Mouse (Mus musculus) midbrain, embryonic 15.5 days (tissue): ENCODE results near the gene Mpdu1. TPM values are rescaled to one million over a fixed set of nuclear protein-coding genes. Genes with fewer than 3 reads are reported as not detected.

Experiments used
- ATAC-seq: fragments of 200-750 bp; cut with Nextera tagmentation; replicated peaks from 2 replicates; pipeline ENCODE4 v1.8.0; 2017; ENCODE audit warnings: moderate TSS enrichment
- H3K27ac ChIP-seq: fragments of 300-500 bp; sonication (generic); 2 replicates; pipeline ENCODE4 v1.5.1; 2015; ENCODE audit warnings: mild to moderate bottlenecking, inconsistent platforms
- H3K27me3 ChIP-seq: fragments of 300-500 bp; sonication (generic); replicated peaks from 2 replicates; pipeline ENCODE4 v1.6.1; 2015; ENCODE audit warnings: inconsistent platforms
- H3K36me3 ChIP-seq: fragments of 300-500 bp; sonication (generic); replicated peaks from 2 replicates; pipeline ENCODE4 v1.6.1; 2015; ENCODE audit warnings: inconsistent platforms
- H3K4me1 ChIP-seq: fragments of 300-500 bp; sonication (generic); 2 replicates; pipeline ENCODE4 v1.6.1; 2015; ENCODE audit warnings: inconsistent platforms
- H3K4me2 ChIP-seq: fragments of 300-500 bp; sonication (generic); 2 replicates; pipeline ENCODE4 v1.6.1; 2015; ENCODE audit warnings: inconsistent platforms, mild to moderate bottlenecking, moderate library complexity
- H3K4me3 ChIP-seq: fragments of 300-500 bp; sonication (generic); 2 replicates; pipeline ENCODE4 v1.5.1; 2015; ENCODE audit warnings: mild to moderate bottlenecking, inconsistent platforms
- H3K9ac ChIP-seq: fragments of 300-500 bp; sonication (generic); 2 replicates; pipeline ENCODE4 v1.6.1; 2015; ENCODE audit warnings: mild to moderate bottlenecking, inconsistent platforms
- H3K9me3 ChIP-seq: fragments of 300-500 bp; sonication (generic); 2 replicates; pipeline ENCODE4 v1.6.1; 2016; ENCODE audit warnings: inconsistent platforms
- WGBS: fragments of 180-500 bp; shearing (Covaris S2); methylation state at CpG from one replicate; pipeline ENCODE4 v1.1.7; 2015; ENCODE audit warnings: mixed read lengths; 5-methylcytosine and 5-hydroxymethylcytosine counted together
- polyA plus RNA-seq: library from polyadenylated mRNA; unstranded; fragments of >200 nt; fragmentation: Nextera tagmentation; extraction: Ambion mirVana; gene quantifications from 2 replicates; pipeline ENCODE4 v1.2.1, GENCODE M21; 2015

Mpdu1 gene
- polyA plus RNA-seq, 1 experiment from 2014 or later, result 99.9 TPM

DNA sequence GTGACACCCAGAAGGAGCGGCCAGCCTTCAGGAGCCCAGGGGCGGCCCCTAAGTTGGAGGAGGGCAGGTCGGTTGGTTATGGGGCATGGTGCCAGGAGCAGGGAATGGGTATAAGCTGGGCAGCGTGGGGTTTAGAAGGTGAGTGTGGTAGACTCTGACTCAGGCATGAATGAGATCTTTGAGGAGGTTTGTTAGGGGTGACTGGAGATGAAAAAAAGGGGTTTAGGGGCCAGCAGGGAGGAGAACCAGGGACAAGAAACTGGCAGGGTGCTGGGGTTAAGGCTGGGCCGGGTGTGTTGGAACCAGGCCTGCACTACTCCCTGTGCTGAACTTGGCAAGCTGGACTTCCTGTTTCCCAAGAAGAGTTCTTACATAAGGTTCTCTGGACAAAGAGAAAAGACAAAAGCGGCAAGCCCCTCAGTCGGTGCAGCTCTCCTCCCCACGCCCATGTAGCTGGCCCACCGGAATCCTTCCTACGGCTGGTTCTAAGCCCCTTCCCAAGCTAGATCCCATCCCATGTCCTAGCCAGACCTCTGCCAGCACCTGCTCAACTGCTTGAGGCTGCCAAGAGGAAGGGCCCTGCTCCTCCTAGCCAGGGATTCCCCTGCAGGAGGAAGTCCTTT lies 23.2 kb upstream of the Mpdu1 start, which contains the start of gene Tnfsf13:
Tnfsf13 (minus strand) TSS at position 259 of the 623 bp plus-strand sequence.
- H3K4me1 ChIP-seq, result peaks cover 28% of the 10 kb centered on the region
- H3K36me3 ChIP-seq, result no peaks in the 10 kb centered on the region
- ATAC-seq, result no peak
- no peaks in the 10 kb centered on the region for H3K9me3 ChIP-seq
- H3K27me3 ChIP-seq, result 0 out of 2 replicates have a peak, but pooled peaks cover 3% of the 10 kb centered on the region
- peak within 1 kb of the TSS; percentile 75 for H3K27ac ChIP-seq
- H3K4me2 ChIP-seq, result no peak within 1 kb of the TSS
- no peak within 1 kb of the TSS for H3K4me3 ChIP-seq
- 43% methylated on average over 10 of the region's 10 CpGs for WGBS
- peak within 1 kb of the TSS; percentile 17; the same call in 1 of the 2 replicates for H3K9ac ChIP-seq

DNA sequence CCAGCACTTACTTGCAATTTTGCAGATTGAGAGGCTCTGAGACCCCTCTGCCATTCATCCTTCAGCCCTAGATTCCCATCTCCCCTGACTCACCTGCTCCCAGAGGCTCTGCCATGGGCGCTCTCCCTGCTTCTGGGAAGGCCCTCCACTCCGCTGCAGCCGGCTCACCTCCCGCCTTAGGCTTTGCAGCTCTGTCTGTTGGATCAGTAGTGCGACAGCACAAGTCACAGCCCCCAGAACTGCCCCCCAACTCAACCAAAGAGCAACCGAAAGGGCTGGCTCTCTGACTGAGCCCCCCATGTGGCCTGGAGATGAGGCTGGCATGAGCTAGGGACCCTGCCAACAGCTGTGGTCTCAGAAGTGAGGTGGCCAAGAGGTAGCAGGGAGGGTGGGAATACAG lies 22.5 kb upstream of the Mpdu1 start:
- peaks cover 35% of the 10 kb centered on the region for H3K4me1 ChIP-seq
- no peak overlapping the region for H3K4me2 ChIP-seq
- H3K9me3 ChIP-seq, result no peaks in the 10 kb centered on the region
- WGBS, result 83% methylated on average over 6 of the region's 6 CpGs
- no peak overlapping the region for H3K9ac ChIP-seq
- ATAC-seq, result no peak
- H3K4me3 ChIP-seq, result no peak overlapping the region
- no peaks in the 10 kb centered on the region for H3K36me3 ChIP-seq
- no peak overlapping the region; the same call in 1 of the 2 replicates for H3K27ac ChIP-seq
- H3K27me3 ChIP-seq, result 0 out of 2 replicates have a peak, but pooled peaks cover 3% of the 10 kb centered on the region

DNA sequence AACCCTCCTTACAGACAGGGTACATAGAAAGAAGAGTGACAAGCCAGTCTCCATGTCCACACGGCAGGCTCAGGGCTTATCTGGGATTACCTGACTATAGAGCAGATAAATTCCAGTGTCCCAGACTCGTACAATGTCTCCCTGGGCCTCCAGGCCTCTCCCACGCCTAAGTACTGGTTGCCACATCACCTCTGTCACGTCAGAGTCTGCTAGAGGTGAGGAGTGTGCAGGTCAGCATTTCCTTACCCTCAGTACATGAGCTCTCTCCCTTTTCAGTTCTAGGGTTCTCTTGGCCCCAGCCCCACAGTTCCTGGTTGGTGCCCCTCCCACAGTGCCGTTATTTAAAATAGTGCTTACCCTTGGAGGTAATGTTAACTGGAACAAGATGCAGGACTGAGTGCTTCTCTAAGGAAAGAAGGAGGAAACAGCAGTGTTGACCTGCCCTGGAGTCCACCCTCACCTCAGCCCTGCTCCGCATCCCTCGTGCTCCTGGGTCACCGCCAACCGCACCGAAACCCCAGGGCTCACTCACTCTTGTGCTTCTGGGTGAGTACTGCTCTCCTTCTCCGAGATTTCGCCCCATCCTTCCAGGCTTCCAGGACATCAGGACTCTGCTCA lies 21.8 kb upstream of the Mpdu1 start:
- no peak overlapping the region for H3K4me3 ChIP-seq
- no peaks in the 10 kb centered on the region for H3K9me3 ChIP-seq
- 73% methylated on average over 12 of the region's 12 CpGs for WGBS
- no peak overlapping the region for H3K9ac ChIP-seq
- no peak for ATAC-seq
- no peak overlapping the region for H3K4me2 ChIP-seq
- peaks cover 42% of the 10 kb centered on the region for H3K4me1 ChIP-seq
- H3K36me3 ChIP-seq, result no peaks in the 10 kb centered on the region
- 0 out of 2 replicates have a peak, but pooled peaks cover 3% of the 10 kb centered on the region for H3K27me3 ChIP-seq
- H3K27ac ChIP-seq, result no peak overlapping the region

DNA sequence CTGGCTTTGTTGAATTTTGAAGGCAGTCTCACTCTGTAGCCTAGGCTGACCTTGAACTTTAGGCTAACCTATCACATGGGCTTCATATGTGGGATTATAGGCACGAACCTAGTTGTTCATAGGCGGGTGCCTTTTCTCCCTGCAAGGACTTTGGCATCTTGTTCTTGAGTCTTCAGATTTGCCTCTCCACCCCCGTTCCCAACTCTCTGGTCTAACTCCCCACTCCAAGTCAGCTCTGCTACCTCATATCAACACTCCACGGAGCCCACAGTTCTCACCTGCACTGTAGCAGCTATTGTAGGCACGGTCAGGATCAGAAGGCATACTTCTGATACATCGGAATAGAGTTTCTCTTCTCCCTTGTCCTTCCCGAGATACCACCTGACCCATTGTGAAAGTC lies 21.1 kb upstream of the Mpdu1 start:
- no peak for ATAC-seq

DNA sequence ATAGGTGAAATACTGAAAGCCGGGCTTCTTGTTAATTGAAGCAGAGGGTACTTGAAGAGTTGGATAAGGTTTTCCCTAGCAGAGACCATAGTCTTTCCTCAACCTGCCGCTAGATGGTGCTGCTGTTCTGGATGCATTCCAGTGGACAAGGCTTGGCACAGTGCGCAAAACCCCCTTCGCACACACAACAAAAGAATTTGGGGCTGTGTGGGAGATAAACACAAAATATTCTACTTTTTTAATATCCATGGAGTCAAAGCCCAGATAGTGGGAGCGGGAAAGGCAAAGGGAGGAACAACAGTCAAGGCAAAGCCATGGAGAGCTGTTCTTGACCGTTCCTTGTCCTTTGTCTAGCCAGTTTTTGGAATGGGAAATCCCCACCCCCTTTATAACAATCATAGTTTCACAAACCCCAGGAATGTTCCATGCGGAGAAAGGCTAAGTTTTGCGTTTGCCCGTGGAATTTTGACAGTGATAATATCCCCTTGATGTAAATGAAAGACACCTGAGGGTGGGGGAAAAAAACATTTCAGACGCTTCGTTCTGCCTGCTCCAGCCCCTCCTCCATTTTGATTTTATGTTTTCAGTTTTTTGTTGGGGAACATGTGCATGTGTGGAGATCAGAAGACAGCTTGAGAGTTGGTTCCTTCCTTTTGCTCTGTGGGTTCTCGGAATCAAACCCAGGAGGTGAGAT lies 20.5 kb upstream of the Mpdu1 start:
- no peaks in the 10 kb centered on the region for H3K9me3 ChIP-seq
- peak overlapping the region; percentile 91 for H3K27ac ChIP-seq
- peak; percentile 40; the same call in 1 of the 2 replicates for ATAC-seq
- peak overlapping the region; percentile 85 for H3K4me2 ChIP-seq
- H3K4me1 ChIP-seq, result peaks cover 49% of the 10 kb centered on the region
- H3K27me3 ChIP-seq, result 0 out of 2 replicates have a peak, but pooled peaks cover 3% of the 10 kb centered on the region
- peaks cover 6% of the 10 kb centered on the region; the same call in 1 of the 2 replicates for H3K36me3 ChIP-seq
- H3K9ac ChIP-seq, result peak overlapping the region; percentile 44
- peak overlapping the region; percentile 86 for H3K4me3 ChIP-seq
- WGBS, result 16% methylated on average over 12 of the region's 12 CpGs

More for the DNA sequence above, 21.1 kb upstream of the Mpdu1 start:
- Histone ChIP-seq H3K4me2 (no peak overlapping the region; the same call in 1 of the 2 replicates), H3K4me3 (no peak overlapping the region), H3K9me3 (no peaks in the 10 kb centered on the region), H3K27me3 (0 out of 2 replicates have a peak, but pooled peaks cover 3% of the 10 kb centered on the region), H3K9ac (no peak overlapping the region), H3K27ac (peak overlapping the region; percentile 91; the same call in 1 of the 2 replicates), H3K4me1 (peaks cover 47% of the 10 kb centered on the region), H3K36me3 (no peaks in the 10 kb centered on the region)
- WGBS, result 86% methylated on average over 7 of the region's 7 CpGs

DNA sequence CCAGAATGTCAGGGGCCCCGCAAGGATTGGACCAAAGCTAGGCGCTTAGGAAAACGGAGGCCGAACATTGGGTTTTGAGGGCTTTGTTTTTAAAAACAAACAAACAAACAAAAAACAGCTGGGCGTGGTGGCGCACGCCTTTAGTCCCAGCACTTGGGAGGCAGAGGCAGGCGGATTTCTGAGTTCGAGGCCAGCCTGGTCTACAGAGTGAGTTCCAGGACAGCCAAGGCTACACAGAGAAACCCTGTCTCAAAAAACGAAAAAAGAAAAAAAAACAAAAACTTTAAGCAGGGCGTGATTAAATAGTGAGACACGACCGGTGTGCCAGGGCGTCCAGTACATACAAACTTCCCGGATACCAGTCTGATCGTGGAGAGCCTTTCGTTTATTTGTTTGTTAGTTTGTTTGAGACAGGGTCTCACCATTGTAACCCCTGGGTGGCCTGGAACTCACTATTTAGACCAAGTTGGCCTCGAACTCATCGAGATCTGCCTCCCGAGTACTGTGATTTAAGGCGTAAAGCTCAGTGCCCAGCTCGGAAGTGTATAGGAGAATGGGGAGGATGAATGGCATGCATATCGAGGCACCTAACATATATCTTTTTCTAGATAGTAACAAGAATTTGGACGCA lies 19.9 kb upstream of the Mpdu1 start:
- Histone ChIP-seq H3K4me2 (peak overlapping the region; percentile 85), H3K27ac (peak overlapping the region; percentile 91), H3K4me1 (peaks cover 49% of the 10 kb centered on the region), H3K4me3 (peak overlapping the region; percentile 86), H3K9ac (peak overlapping the region; percentile 73), H3K27me3 (0 out of 2 replicates have a peak, but pooled peaks cover 3% of the 10 kb centered on the region), H3K36me3 (peaks cover 9% of the 10 kb centered on the region; the same call in 1 of the 2 replicates), H3K9me3 (no peaks in the 10 kb centered on the region)
- ATAC-seq, result peak; percentile 12
- WGBS, result 28% methylated on average over 24 of the region's 24 CpGs

DNA sequence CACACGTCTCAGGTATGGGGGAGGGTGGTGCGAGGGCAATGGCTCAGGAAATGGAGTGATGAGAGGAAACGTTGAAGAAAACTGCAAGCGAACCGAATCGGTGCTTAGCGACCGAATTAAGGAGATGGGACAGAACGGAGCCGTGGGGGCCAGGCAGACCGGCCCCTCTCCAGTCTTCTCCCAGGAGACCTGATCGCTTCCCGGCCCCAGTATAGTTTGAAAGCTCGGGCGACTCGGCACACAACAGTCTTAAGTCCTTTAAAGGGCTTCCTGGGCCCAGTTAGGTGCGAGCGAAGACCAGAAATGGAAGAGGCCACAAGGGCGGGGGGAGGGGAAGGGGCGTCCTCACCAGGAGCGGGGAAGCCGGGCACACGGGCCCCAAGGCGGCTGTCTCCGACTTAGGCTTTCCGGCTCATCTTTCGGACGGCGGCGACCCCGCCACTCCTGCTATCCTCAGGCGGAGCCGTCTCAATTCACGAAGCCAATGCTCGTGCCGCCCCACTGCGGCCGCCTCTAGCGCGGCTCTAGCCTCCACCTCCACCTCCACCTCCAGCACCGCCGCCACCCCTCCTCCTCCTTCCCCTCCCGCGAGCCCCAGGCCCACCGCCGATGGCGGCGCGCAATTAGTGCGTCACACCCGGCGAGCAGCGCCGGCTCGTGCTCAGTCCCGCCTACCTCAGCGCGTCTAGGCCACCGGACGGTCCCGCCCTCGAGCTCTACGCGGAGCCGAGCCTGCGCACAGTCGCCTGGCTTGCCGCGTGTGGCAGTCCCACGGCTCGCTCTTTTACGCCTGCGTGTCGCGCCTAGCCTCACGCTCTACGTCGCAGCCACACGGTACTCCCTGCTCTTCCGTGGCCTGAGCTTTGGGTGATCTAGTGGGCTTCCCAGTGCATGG lies 19.1 kb upstream of the Mpdu1 start, which contains the start of gene Senp3:
Senp3 (minus strand) TSS at position 771 of the 895 bp plus-strand sequence.
- Histone ChIP-seq H3K9me3 (no peaks in the 10 kb centered on the region), H3K27me3 (no peaks in the 10 kb centered on the region), H3K27ac (peak within 1 kb of the TSS; percentile 91), H3K4me3 (peak within 1 kb of the TSS; percentile 86), H3K4me1 (peaks cover 49% of the 10 kb centered on the region), H3K36me3 (peaks cover 14% of the 10 kb centered on the region), H3K4me2 (peak within 1 kb of the TSS; percentile 85), H3K9ac (peak within 1 kb of the TSS; percentile 73)
- WGBS, result under 1% methylated on average over 75 of the region's 80 CpGs
- ATAC-seq, result peak; percentile 97

DNA sequence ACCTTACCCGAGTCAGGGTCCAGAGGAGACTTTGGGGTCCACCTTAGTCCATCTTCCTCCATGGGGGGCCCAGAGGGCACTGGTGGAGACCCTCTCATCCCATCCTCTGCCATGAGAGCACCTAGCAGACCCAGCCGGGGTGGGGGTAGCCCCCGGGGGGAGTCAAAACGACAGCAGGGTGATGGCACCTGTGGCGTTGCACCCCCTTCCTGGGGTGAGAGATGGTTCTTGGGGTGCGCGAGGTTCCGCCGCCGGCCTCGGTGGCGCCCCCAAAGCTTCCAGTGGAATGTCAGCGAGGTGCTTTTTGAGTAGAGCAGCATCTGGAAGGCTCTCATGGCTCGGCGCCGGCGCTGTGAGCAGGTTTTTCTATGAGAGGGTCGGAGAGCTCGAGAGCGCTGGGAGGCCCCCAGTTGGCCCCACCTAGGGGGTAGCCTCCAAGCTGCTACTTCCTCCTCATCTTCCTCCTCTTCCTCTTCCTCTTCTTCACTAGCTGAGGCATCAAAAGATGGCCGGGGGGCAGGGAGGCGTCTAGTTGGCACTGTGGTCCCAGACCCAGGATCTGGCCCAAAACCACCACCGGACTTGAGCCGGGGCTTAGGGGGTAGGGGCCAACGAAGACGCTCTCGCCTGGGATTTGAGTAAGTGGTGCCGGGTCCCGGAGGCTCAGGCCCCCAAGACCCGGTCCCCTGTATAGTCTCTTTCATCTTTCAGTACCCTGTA lies 17.9 kb upstream of the Mpdu1 start:
- peaks cover 42% of the 10 kb centered on the region for H3K4me1 ChIP-seq
- H3K36me3 ChIP-seq, result peaks cover 19% of the 10 kb centered on the region
- no peaks in the 10 kb centered on the region for H3K27me3 ChIP-seq
- ATAC-seq, result no peak
- 92% methylated on average over 30 of the region's 30 CpGs for WGBS
- H3K4me3 ChIP-seq, result peak overlapping the region; percentile 86; the same call in 1 of the 2 replicates
- H3K4me2 ChIP-seq, result peak overlapping the region; percentile 85
- 0 out of 2 replicates have a peak overlapping the region, but pooled peaks have one; percentile 73 for H3K9ac ChIP-seq
- no peak overlapping the region for H3K27ac ChIP-seq
- H3K9me3 ChIP-seq, result no peaks in the 10 kb centered on the region

DNA sequence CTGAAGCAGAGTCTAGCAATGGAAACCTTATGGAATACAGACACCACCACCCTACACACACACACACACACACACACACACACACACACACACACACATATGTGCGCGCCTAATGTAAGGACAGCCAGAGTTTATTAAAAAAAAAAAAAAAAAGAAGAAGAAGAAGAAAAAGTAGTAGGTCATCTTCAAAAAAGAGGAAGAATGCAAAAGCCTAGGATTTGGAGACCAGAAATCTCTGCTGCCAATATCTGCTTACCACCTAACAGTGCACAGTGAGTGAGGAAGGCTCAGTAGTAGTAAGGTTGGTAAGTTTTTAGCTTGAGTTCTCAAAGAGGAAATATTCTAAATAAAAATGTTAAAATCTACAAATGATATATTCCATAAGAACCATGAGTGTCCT lies 16.7 kb upstream of the Mpdu1 start:
- Histone ChIP-seq H3K36me3 (peaks cover 29% of the 10 kb centered on the region), H3K9me3 (no peaks in the 10 kb centered on the region), H3K4me3 (no peak overlapping the region), H3K27me3 (no peaks in the 10 kb centered on the region), H3K4me2 (no peak overlapping the region), H3K4me1 (peaks cover 42% of the 10 kb centered on the region), H3K27ac (no peak overlapping the region), H3K9ac (no peak overlapping the region)
- ATAC-seq, result no peak
- 100% methylated on average over 2 of the region's 2 CpGs for WGBS

DNA sequence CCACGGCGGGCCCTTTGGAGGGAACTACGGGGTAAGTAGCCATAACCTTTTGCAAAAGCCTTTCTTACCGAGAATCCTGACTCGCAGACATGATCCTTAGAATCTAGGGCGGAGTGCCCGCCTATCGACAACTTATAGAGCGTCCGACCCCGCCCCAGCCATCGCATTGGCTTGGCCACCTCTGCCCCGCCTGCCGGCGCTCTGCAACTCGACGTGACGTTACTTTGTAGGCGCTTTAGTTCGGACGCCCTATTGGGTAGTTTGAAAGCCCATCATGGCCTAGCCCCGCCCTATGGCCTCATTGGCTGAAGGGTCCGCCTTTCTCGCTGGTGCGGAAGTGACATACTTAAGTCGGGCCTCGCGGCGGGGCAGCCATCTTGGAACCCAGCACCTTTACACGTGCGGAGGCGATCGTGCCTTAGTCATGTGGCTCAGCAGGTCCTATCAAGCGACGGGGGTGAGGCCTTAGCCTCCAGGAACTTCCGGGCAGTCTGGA lies 9.8 kb upstream of the Mpdu1 start, which contains the start of gene Eif4a1:
Eif4a1 (minus strand) TSS at position 213 of the 496 bp plus-strand sequence.
- Histone ChIP-seq H3K27me3 (no peaks in the 10 kb centered on the region), H3K9me3 (no peaks in the 10 kb centered on the region), H3K4me3 (peak within 1 kb of the TSS; percentile 100), H3K4me2 (peak within 1 kb of the TSS; percentile 94), H3K27ac (peak within 1 kb of the TSS; percentile 98), H3K4me1 (peaks cover 34% of the 10 kb centered on the region), H3K36me3 (peaks cover 52% of the 10 kb centered on the region), H3K9ac (peak within 1 kb of the TSS; percentile 99)
- WGBS, result under 1% methylated on average over 36 of the region's 36 CpGs
- peak; percentile 98 for ATAC-seq
